Mouse (Mus musculus) lung, adult 2 months (tissue): ENCODE data around the gene Rpl14.

Experiments used
- CTCF ChIP-seq: fragments of 200-500 bp; IDR thresholded peaks from 2 replicates; pipeline ENCODE4 v1.5.1; 2011; ENCODE audit warnings: mild to moderate bottlenecking, low read length, control low read depth; ENCODE audit not compliant: insufficient read depth
- POLR2A ChIP-seq: fragments of 200-500 bp; IDR thresholded peaks from 2 replicates; pipeline ENCODE4 v1.6.1; 2011; ENCODE audit warnings: low read depth, mild to moderate bottlenecking, control low read depth, low read length, borderline replicate concordance; ENCODE audit errors: extremely low read depth

- TF ChIP-seq CTCF: no peak
- TF ChIP-seq POLR2A: no peak
These were observed 43.3 kb upstream of the Rpl14 start for GRCm38 (mm10) chr9:120527919-120528318.
